Mouse (Mus musculus): ENCODE measurements around the gene Smlr1. TPM values are rescaled to one million over a fixed set of nuclear protein-coding genes. Genes with fewer than 3 reads are reported as not detected.

Gene Smlr1
- total and polyA plus RNA-seq, 2 experiments from 2014 or later = 0.05 TPM; not detected in 1

- WGBS = 88% methylated on average over 2 of the region's 2 CpGs
- ATAC-seq (ENCODE audit: low FRiP score) = no peak
- no peak overlapping the region for H3K27ac ChIP-seq (ENCODE audit: low read depth, low read length)
- H3K4me2 ChIP-seq (ENCODE audit: low read depth, low read length, poor library complexity, severe bottlenecking) = no peak overlapping the region
- no peaks in the 10 kb centered on the region for H3K36me3 ChIP-seq (ENCODE audit: insufficient read depth, low read length)
- no peaks in the 10 kb centered on the region for H3K9me3 ChIP-seq (ENCODE audit: low read length)
- no peaks in the 10 kb centered on the region for H3K4me1 ChIP-seq (ENCODE audit: insufficient read depth, low read length)
- H3K9ac ChIP-seq (replicated peaks; ENCODE audit: low read length, poor library complexity, severe bottlenecking) = no peak overlapping the region
- H3K27me3 ChIP-seq (ENCODE audit: insufficient read depth, low read length) = no peaks in the 10 kb centered on the region
- H3K4me3 ChIP-seq (ENCODE audit: low read depth, low read length) = no peak overlapping the region
- no peak for DNase-seq (ENCODE audit: low spot score)
- TF ChIP-seq CTCF (IDR thresholded peaks at IDR 0.05) = no peak
Measured at GRCm38 (mm10) chr10:25533105-25533504, 3.0 kb downstream of the Smlr1 start.

DNA sequence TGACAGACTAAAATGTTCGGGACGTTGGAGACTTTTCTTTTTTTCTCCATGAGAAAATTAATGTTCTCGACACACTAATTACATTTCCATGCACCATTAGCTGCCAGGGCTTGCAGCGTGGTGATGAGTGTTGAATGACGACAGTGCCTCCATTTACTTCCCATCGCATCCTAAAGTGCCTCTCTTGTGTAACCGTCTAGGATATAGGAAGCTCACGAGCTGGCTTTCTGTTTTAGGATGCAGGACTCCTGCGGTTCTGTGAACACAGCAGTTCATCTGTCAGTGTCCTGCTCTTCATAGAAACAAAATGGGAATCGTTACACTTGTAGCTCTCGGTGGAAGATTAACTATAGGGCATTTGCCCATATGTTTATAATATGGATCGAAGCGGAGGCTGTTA lies 4.7 kb downstream of the Smlr1 start:
- Histone ChIP-seq H3K4me2 (ENCODE audit: low read depth, low read length, poor library complexity, severe bottlenecking) (no peak overlapping the region), H3K36me3 (ENCODE audit: insufficient read depth, low read length) (no peaks in the 10 kb centered on the region), H3K9ac (replicated peaks; ENCODE audit: low read length, poor library complexity, severe bottlenecking) (no peak overlapping the region), H3K27ac (ENCODE audit: low read depth, low read length) (no peak overlapping the region), H3K9me3 (ENCODE audit: low read length) (no peaks in the 10 kb centered on the region), H3K4me3 (ENCODE audit: low read depth, low read length) (no peak overlapping the region), H3K4me1 (ENCODE audit: insufficient read depth, low read length) (no peaks in the 10 kb centered on the region), H3K27me3 (ENCODE audit: insufficient read depth, low read length) (no peaks in the 10 kb centered on the region)
- ATAC-seq (ENCODE audit: low FRiP score) (no peak), DNase-seq (ENCODE audit: low spot score) (no peak)
- TF ChIP-seq CTCF (IDR thresholded peaks at IDR 0.05) = no peak
- WGBS = 85% methylated on average over 13 of the region's 13 CpGs

DNA sequence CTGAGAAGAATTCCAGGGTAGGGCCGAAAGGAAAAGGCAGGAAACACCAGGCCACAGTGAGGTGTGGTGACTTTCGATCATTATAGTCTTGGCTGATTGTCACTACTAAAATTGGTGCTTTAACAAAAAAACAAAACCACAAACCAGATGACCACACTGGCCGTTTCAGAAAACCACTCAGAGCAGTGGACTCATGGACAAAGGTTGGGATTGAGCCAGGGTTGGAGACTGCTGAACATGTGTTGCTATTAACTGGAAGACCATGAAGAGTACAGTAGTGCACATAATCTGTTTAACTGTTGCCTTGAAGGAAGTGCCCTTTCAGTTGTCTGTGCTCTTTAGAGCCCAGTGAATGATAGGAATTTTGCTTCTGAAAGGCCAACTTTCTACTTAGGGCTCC lies 8.9 kb downstream of the Smlr1 start:
- H3K4me2 ChIP-seq (ENCODE audit: low read depth, low read length, poor library complexity, severe bottlenecking) = no peak overlapping the region
- no peak overlapping the region for H3K9ac ChIP-seq (replicated peaks; ENCODE audit: low read length, poor library complexity, severe bottlenecking)
- H3K27ac ChIP-seq (ENCODE audit: low read depth, low read length) = no peak overlapping the region
- no peak for ATAC-seq (ENCODE audit: low FRiP score)
- no peaks in the 10 kb centered on the region for H3K27me3 ChIP-seq (ENCODE audit: insufficient read depth, low read length)
- H3K4me1 ChIP-seq (ENCODE audit: insufficient read depth, low read length) = no peaks in the 10 kb centered on the region
- TF ChIP-seq CTCF (IDR thresholded peaks at IDR 0.05) = no peak
- WGBS = 85% methylated on average over 3 of the region's 3 CpGs
- DNase-seq (ENCODE audit: low spot score) = no peak
- no peaks in the 10 kb centered on the region for H3K9me3 ChIP-seq (ENCODE audit: low read length)
- no peak overlapping the region for H3K4me3 ChIP-seq (ENCODE audit: low read depth, low read length)
- H3K36me3 ChIP-seq (ENCODE audit: insufficient read depth, low read length) = no peaks in the 10 kb centered on the region

DNA sequence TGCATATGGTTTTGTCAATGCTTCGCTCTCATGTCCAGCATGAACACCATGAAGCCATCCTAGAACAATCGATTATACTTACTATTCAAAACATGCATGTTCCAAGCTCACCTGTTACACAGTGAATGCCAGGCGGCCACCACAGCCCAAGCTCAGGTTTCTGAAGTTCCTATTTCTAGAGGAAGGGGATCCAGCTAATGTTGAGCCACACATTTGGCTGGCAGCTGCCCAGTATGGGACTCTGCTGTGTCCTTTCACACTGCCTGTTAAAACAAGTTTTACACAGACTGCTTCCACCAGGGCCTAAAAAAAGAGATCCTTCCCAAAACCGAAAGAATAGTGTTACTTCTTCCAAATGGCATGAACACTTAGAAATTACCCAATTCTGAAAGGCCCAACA lies 9.4 kb downstream of the Smlr1 start:
- DNase-seq (ENCODE audit: low spot score) (no peak), ATAC-seq (ENCODE audit: low FRiP score) (no peak)
- Histone ChIP-seq H3K4me1 (ENCODE audit: insufficient read depth, low read length) (no peaks in the 10 kb centered on the region), H3K9ac (replicated peaks; ENCODE audit: low read length, poor library complexity, severe bottlenecking) (no peak overlapping the region), H3K27ac (ENCODE audit: low read depth, low read length) (no peak overlapping the region), H3K27me3 (ENCODE audit: insufficient read depth, low read length) (no peaks in the 10 kb centered on the region), H3K4me3 (ENCODE audit: low read depth, low read length) (no peak overlapping the region), H3K4me2 (ENCODE audit: low read depth, low read length, poor library complexity, severe bottlenecking) (no peak overlapping the region), H3K36me3 (ENCODE audit: insufficient read depth, low read length) (no peaks in the 10 kb centered on the region), H3K9me3 (ENCODE audit: low read length) (no peaks in the 10 kb centered on the region)
- WGBS = 96% methylated on average over 4 of the region's 4 CpGs
- no peak for TF ChIP-seq CTCF (IDR thresholded peaks at IDR 0.05)

- no peak for TF ChIP-seq CTCF (IDR thresholded peaks at IDR 0.05)
- no peaks in the 10 kb centered on the region for H3K9me3 ChIP-seq (ENCODE audit: low read length)
- H3K4me3 ChIP-seq (ENCODE audit: low read depth, low read length) = no peak overlapping the region
- peaks cover 3% of the 10 kb centered on the region; the same call in 1 of the 2 replicates for H3K36me3 ChIP-seq (ENCODE audit: insufficient read depth, low read length)
- no peak overlapping the region for H3K4me2 ChIP-seq (ENCODE audit: low read depth, low read length, poor library complexity, severe bottlenecking)
- DNase-seq (ENCODE audit: low spot score) (no peak), ATAC-seq (ENCODE audit: low FRiP score) (no peak)
- no peaks in the 10 kb centered on the region for H3K27me3 ChIP-seq (ENCODE audit: insufficient read depth, low read length)
- H3K27ac ChIP-seq (ENCODE audit: low read depth, low read length) = no peak overlapping the region
- H3K4me1 ChIP-seq (ENCODE audit: insufficient read depth, low read length) = no peaks in the 10 kb centered on the region
- 82% methylated on average over 4 of the region's 4 CpGs for WGBS
- H3K9ac ChIP-seq (replicated peaks; ENCODE audit: low read length, poor library complexity, severe bottlenecking) = no peak overlapping the region
Measured at GRCm38 (mm10) chr10:25526156-25526555, 9.9 kb downstream of the Smlr1 start.

- 81% methylated on average over 8 of the region's 8 CpGs for WGBS
- no peak overlapping the region for H3K4me2 ChIP-seq (ENCODE audit: low read depth, low read length, poor library complexity, severe bottlenecking)
- H3K4me1 ChIP-seq (ENCODE audit: insufficient read depth, low read length) = no peaks in the 10 kb centered on the region
- no peak for TF ChIP-seq CTCF (IDR thresholded peaks at IDR 0.05)
- no peaks in the 10 kb centered on the region for H3K27me3 ChIP-seq (ENCODE audit: insufficient read depth, low read length)
- H3K9ac ChIP-seq (replicated peaks; ENCODE audit: low read length, poor library complexity, severe bottlenecking) = no peak overlapping the region
- H3K36me3 ChIP-seq (ENCODE audit: insufficient read depth, low read length) = peaks cover 3% of the 10 kb centered on the region; the same call in 1 of the 2 replicates
- DNase-seq (ENCODE audit: low spot score) = no peak
- no peak for ATAC-seq (ENCODE audit: low FRiP score)
- no peak overlapping the region for H3K4me3 ChIP-seq (ENCODE audit: low read depth, low read length)
- no peak overlapping the region for H3K27ac ChIP-seq (ENCODE audit: low read depth, low read length)
- H3K9me3 ChIP-seq (ENCODE audit: low read length) = no peaks in the 10 kb centered on the region
Measured at GRCm38 (mm10) chr10:25523727-25524126, 12.3 kb downstream of the Smlr1 start.

All from midbrain, postnatal 0 days (tissue).